Mouse (Mus musculus): ENCODE measurements around the gene Capn11. TPM values are rescaled to one million over a fixed set of nuclear protein-coding genes. Genes with fewer than 3 reads are reported as not detected.
A peak's percentile ranks its signal among the peaks of the same experiment; 100 is the strongest.

Gene Capn11
- 0.59 and 0.98 TPM in 2 replicates for polyA plus RNA-seq (2016; fragmentation: Nextera tagmentation; extraction: Ambion mirVana)

DNA sequence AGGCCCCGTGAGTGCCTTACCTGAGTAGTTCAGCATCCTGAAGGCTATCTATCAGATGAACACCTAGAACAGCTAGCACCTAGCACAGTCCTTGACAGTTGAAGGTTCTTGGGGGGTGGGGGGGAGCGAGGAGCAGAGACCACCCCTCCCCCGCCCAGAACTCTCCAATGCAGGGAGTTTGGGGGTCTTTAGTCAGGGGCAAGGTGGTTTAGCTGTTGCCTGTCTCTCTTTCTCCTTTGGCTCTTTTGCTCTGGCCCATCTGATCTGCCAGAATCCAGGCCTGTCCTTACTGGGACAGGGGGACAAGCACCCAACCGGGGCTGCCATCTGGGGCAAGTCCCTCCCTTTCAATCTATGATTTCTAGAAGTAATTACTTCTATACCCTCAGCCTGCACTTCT, at the start of gene Capn11:
TSS of gene Capn11 (minus strand) at position 101 of the 400 bp plus-strand sequence.
- Histone ChIP-seq H3K27ac (0 out of 2 replicates have a peak within 1 kb of the TSS, but pooled peaks have one; percentile 32), H3K9me3 (replicated peaks) (no peaks in the 10 kb centered on the region), H3K4me3 (no peak within 1 kb of the TSS), H3K27me3 (ENCODE audit: low read depth, poor library complexity, severe bottlenecking) (no peaks in the 10 kb centered on the region), H3K4me1 (peaks cover 24% of the 10 kb centered on the region), H3K36me3 (peaks cover 28% of the 10 kb centered on the region)
- no peak for DNase-seq (ENCODE audit: low spot score)
- 83% methylated on average over 4 of the region's 4 CpGs for WGBS

DNA sequence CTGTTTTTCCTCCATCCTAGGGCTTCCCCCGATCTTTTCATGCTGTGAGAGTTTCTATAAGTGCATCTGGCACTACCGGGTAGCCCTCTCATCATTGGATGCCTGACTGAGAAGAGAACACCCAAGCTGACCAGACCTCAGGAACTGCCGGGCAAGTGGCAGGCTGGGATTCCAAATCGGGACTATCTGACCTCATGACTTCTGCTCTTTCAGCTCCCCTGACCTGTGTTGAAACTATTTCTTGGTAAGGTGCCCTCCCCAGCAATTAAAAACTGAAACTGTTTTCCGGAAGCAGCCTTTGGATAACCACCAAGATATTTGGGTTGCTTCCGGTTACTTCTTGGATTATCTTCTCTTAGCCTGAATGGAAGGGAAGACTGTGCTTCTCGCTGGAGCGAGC, 49.1 kb upstream of the Capn11 start:
- 85% methylated on average over 8 of the region's 8 CpGs for WGBS
- peaks cover 5% of the 10 kb centered on the region; the same call in 1 of the 2 replicates for H3K4me1 ChIP-seq

GRCm38 (mm10) chr17:45707376-45707775, 48.3 kb upstream of the Capn11 start:
- no peaks in the 10 kb centered on the region for H3K9me3 ChIP-seq (replicated peaks)
- no peak overlapping the region for H3K27ac ChIP-seq
- H3K36me3 ChIP-seq: no peaks in the 10 kb centered on the region
- H3K27me3 ChIP-seq (ENCODE audit: low read depth, poor library complexity, severe bottlenecking): no peaks in the 10 kb centered on the region
- WGBS: 25% methylated on average over 3 of the region's 3 CpGs
- no peak overlapping the region for H3K4me3 ChIP-seq
- peaks cover 5% of the 10 kb centered on the region; the same call in 1 of the 2 replicates for H3K4me1 ChIP-seq
- DNase-seq (ENCODE audit: low spot score): no peak

More for the DNA sequence above, 49.1 kb upstream of the Capn11 start:
- H3K27ac ChIP-seq: no peak overlapping the region
- H3K36me3 ChIP-seq: no peaks in the 10 kb centered on the region
- H3K4me3 ChIP-seq: no peak overlapping the region
- no peaks in the 10 kb centered on the region for H3K9me3 ChIP-seq (replicated peaks)
- no peak for DNase-seq (ENCODE audit: low spot score)
- no peaks in the 10 kb centered on the region for H3K27me3 ChIP-seq (ENCODE audit: low read depth, poor library complexity, severe bottlenecking)

- Histone ChIP-seq H3K4me3 (no peak overlapping the region), H3K4me1 (peaks cover 5% of the 10 kb centered on the region; the same call in 1 of the 2 replicates), H3K27me3 (ENCODE audit: low read depth, poor library complexity, severe bottlenecking) (no peaks in the 10 kb centered on the region), H3K9me3 (replicated peaks) (no peaks in the 10 kb centered on the region), H3K27ac (no peak overlapping the region), H3K36me3 (no peaks in the 10 kb centered on the region)
- no peak for DNase-seq (ENCODE audit: low spot score)
- WGBS: 78% methylated on average over 5 of the region's 5 CpGs
Observed at GRCm38 (mm10) chr17:45706796-45707195, 47.7 kb upstream of the Capn11 start.

DNA sequence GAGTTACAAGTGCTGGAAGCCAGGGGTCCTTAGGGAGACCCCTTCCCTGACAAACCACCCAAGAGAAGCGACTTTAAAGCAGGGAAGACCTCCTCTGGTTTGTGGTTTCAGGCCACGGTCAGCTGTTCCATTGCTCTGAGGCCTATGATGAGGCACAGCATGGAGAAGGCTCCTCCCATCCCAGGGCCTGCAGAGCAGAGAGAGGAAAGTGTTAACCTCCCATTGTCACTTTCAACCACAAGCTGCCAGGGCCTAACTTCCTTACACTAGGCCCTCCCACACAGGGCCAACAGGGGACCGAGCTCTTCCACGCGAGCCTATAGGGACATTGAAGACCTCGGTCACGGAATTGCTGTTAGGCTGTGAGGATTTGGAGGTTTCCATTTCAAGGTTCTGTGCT, 44.1 kb upstream of the Capn11 start:
- Histone ChIP-seq H3K27me3 (ENCODE audit: low read depth, poor library complexity, severe bottlenecking) (no peaks in the 10 kb centered on the region), H3K9me3 (replicated peaks) (no peaks in the 10 kb centered on the region), H3K4me3 (no peak overlapping the region), H3K27ac (no peak overlapping the region), H3K36me3 (peaks cover 14% of the 10 kb centered on the region), H3K4me1 (peaks cover 13% of the 10 kb centered on the region)
- WGBS: 61% methylated on average over 7 of the region's 7 CpGs
- no peak for DNase-seq (ENCODE audit: low spot score)

GRCm38 (mm10) chr17:45702254-45702653, 43.1 kb upstream of the Capn11 start:
- no peak for DNase-seq (ENCODE audit: low spot score)
- 58% methylated on average over 4 of the region's 4 CpGs for WGBS

GRCm38 (mm10) chr17:45701236-45701591, 42.1 kb upstream of the Capn11 start:
- no peak for DNase-seq (ENCODE audit: low spot score)
- Histone ChIP-seq H3K4me3 (no peak overlapping the region), H3K27ac (peak overlapping the region; percentile 30; the same call in 1 of the 2 replicates), H3K4me1 (peaks cover 8% of the 10 kb centered on the region), H3K9me3 (replicated peaks) (no peaks in the 10 kb centered on the region), H3K36me3 (peaks cover 33% of the 10 kb centered on the region), H3K27me3 (ENCODE audit: low read depth, poor library complexity, severe bottlenecking) (no peaks in the 10 kb centered on the region)
- 79% methylated on average over 9 of the region's 9 CpGs for WGBS

More at GRCm38 (mm10) chr17:45702254-45702653, 43.1 kb upstream of the Capn11 start:
- peaks cover 13% of the 10 kb centered on the region for H3K4me1 ChIP-seq
- H3K4me3 ChIP-seq: no peak overlapping the region
- H3K9me3 ChIP-seq (replicated peaks): no peaks in the 10 kb centered on the region
- H3K27ac ChIP-seq: no peak overlapping the region
- no peaks in the 10 kb centered on the region for H3K27me3 ChIP-seq (ENCODE audit: low read depth, poor library complexity, severe bottlenecking)
- peaks cover 23% of the 10 kb centered on the region for H3K36me3 ChIP-seq

GRCm38 (mm10) chr17:45700496-45701235, 41.5 kb upstream of the Capn11 start:
- H3K36me3 ChIP-seq: peaks cover 34% of the 10 kb centered on the region
- DNase-seq (ENCODE audit: low spot score): no peak
- H3K4me1 ChIP-seq: peaks cover 8% of the 10 kb centered on the region
- no peak overlapping the region for H3K4me3 ChIP-seq
- H3K27ac ChIP-seq: peak overlapping the region; percentile 30; the same call in 1 of the 2 replicates
- 65% methylated on average over 9 of the region's 16 CpGs for WGBS
- H3K9me3 ChIP-seq (replicated peaks): no peaks in the 10 kb centered on the region
- H3K27me3 ChIP-seq (ENCODE audit: low read depth, poor library complexity, severe bottlenecking): no peaks in the 10 kb centered on the region

GRCm38 (mm10) chr17:45699039-45699740, 40.1 kb upstream of the Capn11 start:
- peaks cover 13% of the 10 kb centered on the region for H3K4me1 ChIP-seq
- H3K36me3 ChIP-seq: peaks cover 34% of the 10 kb centered on the region
- DNase-seq (ENCODE audit: low spot score): no peak
- no peak overlapping the region for H3K4me3 ChIP-seq
- 84% methylated on average over 3 of the region's 3 CpGs for WGBS
- no peak overlapping the region for H3K27ac ChIP-seq
- H3K9me3 ChIP-seq (replicated peaks): no peaks in the 10 kb centered on the region
- H3K27me3 ChIP-seq (ENCODE audit: low read depth, poor library complexity, severe bottlenecking): no peaks in the 10 kb centered on the region

DNA sequence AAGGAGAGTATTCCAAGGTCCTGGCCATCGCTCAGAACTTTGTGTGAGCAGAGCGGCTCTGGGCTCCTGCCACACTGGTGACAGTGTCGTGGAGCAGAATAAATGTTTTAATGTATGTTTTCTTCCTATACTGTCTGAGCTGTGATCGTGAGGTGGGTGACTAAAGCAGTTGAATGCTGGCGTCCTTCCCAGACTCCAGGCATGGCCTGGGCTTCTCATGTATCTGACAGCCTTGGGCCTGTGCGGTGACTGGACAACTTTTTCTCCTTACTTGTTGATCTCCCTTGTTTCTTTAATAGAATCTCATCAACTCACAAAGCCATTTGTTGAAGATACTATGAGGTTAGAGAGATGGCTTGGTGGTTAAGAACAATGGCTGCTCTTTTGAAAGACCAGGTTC, 39.2 kb upstream of the Capn11 start:
- H3K9me3 ChIP-seq (replicated peaks): no peaks in the 10 kb centered on the region
- no peak overlapping the region for H3K4me3 ChIP-seq
- H3K27me3 ChIP-seq (ENCODE audit: low read depth, poor library complexity, severe bottlenecking): no peaks in the 10 kb centered on the region
- H3K36me3 ChIP-seq: peaks cover 34% of the 10 kb centered on the region
- H3K27ac ChIP-seq: no peak overlapping the region
- H3K4me1 ChIP-seq: peaks cover 21% of the 10 kb centered on the region
- WGBS: 96% methylated on average over 6 of the region's 6 CpGs
- no peak for DNase-seq (ENCODE audit: low spot score)

DNA sequence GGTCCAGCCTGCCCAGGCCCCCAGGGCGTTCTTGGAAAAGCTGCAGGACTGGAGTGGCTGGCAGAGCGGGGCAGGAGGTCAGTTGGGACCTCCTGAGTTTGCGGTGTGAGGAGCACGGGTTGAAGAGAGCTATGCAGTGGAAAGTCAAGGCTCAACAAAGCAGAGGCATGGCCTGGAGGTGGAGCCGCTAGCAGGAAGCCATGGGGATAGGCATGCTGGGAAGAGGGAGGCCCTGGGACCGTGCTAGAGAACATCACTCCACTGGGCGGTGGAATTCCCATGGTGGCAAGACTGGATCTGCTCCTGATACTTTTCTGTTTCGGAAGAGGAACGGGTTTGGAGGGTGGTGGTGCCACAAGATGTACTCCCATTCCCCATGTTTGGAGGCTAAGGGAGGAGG, 37.9 kb upstream of the Capn11 start:
- peaks cover 22% of the 10 kb centered on the region for H3K4me1 ChIP-seq
- no peak for DNase-seq (ENCODE audit: low spot score)
- H3K36me3 ChIP-seq: peaks cover 34% of the 10 kb centered on the region
- H3K4me3 ChIP-seq: no peak overlapping the region
- no peaks in the 10 kb centered on the region for H3K27me3 ChIP-seq (ENCODE audit: low read depth, poor library complexity, severe bottlenecking)
- H3K9me3 ChIP-seq (replicated peaks): no peaks in the 10 kb centered on the region
- no peak overlapping the region for H3K27ac ChIP-seq
- 90% methylated on average over 9 of the region's 9 CpGs for WGBS

GRCm38 (mm10) chr17:45695227-45696120, 36.3 kb upstream of the Capn11 start:
- H3K4me1 ChIP-seq: peaks cover 17% of the 10 kb centered on the region

More at GRCm38 (mm10) chr17:45695227-45696120, 36.3 kb upstream of the Capn11 start:
- 84% methylated on average over 23 of the region's 23 CpGs for WGBS
- no peak for DNase-seq (ENCODE audit: low spot score)
- H3K27ac ChIP-seq: no peak overlapping the region
- H3K4me3 ChIP-seq: no peak overlapping the region
- H3K36me3 ChIP-seq: peaks cover 34% of the 10 kb centered on the region
- H3K9me3 ChIP-seq (replicated peaks): no peaks in the 10 kb centered on the region
- H3K27me3 ChIP-seq (ENCODE audit: low read depth, poor library complexity, severe bottlenecking): no peaks in the 10 kb centered on the region
